Mouse (Mus musculus) MN1 (cell line): ENCODE data around the gene Rabgap1l.

Source experiments
- DNase-seq: peaks from one replicate; pipeline ENCODE4 v3.0.0-alpha.2; 2016; ENCODE audit warnings: low spot score

The Rabgap1l gene

DNA sequence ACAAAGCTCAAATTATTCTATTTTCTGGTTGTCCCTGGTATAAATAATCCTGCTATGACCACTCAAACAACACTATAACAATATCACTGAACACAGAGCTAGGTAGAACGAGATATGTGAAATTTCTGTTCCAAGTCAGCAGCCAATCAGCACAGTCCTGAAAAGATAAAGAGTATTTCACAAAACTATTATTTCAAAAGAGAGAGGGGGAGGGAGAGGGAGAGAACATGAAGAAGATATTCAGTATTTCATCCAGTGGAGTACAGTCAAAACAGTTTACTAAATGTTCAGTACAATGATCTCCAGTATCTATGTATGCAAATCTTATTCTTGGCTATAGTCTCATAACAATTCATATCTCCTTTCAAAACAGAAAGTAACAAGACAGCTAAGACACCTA is 5.1 kb downstream of the Rabgap1l start:
- DNase-seq = no peak

DNA sequence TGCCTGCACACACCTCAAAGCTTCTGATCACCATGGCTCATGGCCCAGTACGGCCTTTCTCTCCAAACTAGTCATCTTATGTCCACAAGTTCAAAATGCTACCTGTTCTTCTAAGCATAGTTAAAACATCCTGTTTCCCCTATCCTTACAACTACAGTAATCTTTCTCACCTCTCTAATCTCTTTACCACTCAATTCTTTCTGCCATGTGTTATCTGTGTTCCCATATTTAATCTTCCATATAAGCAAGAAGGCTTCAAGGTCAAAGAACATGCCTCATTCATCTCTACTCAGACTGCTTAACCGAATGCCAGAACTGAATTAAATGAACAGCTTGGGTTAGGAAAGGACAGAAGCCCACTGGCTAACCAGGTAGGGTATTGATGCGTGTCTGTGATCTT is 5.8 kb downstream of the Rabgap1l start:
- DNase-seq = no peak

DNA sequence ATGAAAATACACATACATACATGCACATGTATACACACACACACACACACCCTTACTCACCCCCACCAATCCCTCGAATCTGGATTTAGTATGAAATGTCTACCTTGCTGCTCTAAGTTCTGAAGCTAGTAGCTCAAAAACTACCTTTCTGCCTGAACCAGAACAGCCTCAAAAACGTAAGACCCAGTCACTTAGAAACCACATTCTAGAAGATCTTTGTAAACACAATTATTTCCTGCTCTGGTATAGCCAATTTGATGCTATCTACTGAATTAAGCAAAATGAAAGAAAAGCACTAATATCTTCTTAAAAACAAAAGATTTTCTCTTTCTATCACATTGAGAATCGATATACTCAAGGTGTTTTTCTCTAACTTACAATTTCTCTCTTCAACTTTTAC is 6.4 kb downstream of the Rabgap1l start:
- no peak for DNase-seq

DNA sequence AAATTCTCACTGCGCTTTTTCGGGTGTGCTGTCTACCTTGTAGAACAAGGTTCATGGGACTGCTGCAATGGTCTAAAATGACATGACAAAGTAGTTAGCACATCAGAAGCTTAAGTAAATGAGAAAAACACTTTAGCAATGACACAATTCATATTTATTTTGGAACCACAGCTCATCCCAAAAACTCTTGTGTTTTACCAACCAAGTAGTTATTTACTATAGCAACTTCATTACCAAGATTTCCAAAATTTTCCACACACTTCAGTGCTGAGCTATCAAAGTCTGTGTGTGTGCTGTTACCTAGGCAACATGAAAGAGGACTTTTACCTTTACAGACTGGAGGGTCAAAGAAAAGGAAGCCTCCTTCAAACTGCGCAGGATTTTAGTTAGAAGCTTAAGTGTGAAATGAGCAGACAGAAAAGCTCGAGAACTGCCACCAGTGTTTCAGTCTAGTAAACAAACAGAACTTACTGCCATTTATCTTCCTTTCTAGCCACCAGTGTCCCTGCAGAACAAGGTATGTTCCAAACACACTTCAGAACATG is 7.3 kb downstream of the Rabgap1l start:
- no peak for DNase-seq

DNA sequence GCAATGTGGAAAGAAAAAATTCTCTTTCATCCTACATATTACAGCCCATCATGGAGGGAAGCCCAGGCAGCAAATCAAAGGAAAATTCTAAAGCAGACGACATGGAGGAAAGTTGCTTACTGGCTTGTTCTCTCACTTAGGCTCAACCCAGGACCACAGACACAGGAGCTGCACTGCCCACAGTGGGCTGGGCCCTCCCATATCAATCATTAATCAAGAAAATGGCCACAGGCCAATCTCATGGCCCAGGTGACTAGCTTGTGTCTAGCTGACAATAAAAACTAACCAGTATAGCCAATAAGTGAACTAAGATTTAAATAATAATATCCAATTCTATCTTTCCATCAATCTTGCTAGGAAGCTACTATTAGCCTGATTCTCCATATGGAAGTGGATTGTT is 8.9 kb downstream of the Rabgap1l start:
- no peak for DNase-seq

DNA sequence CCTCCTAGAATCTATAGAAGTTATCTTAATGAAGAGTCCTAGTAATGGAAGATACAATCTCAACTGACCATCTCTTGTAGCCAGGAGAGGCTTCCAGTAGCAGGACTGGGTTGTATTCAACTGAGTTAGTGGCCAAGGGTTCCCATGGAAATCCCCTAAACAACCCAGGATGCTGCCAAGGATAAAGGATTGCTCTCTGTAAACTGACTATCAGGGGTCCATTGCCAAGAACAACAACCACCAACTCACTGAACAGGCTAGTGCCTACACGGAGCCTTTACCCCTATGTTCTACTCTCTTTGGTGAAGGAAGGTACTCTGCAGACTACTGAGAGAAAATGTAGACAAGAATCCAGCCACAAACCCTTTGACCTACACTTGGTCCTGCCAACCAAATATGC is 18.8 kb downstream of the Rabgap1l start:
- DNase-seq = no peak

DNA sequence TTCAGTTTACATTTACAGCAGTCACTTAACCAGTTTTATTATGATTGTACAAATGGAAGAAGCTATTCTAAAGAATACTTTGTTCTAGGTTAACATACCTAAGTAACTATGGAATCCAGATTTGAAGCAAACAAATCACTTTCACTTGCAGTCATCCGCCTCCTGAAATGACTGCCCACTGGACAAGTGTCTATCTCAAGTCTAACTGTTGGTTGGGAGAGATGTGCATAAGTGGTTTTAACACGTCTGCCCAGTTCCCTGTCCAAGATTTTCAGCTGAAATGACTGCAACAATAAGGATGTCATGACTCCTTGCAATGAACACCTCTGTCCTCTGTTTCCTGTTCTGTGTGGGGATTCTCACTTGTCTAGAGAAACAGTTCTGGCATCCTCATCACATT is 27.4 kb downstream of the Rabgap1l start:
- DNase-seq = no peak

DNA sequence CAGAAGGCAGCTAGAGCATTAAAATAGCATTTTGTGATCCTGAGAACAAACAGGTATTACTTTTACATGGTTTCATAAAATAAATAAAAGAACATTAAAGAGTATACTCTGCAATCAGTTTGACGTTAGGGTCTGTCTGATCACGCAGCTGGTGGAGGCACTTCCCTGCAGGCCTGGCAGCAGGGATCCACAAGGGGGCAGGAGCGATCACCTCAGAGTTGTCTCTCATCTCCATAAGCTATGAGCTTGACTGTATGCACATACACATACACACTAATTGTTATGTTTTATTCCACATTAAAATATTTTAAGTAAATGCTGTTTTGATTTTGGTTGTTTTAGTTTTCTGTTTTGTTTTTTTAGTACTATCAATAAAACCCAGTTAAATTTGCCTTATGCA is 34.8 kb downstream of the Rabgap1l start:
- DNase-seq = no peak

DNA sequence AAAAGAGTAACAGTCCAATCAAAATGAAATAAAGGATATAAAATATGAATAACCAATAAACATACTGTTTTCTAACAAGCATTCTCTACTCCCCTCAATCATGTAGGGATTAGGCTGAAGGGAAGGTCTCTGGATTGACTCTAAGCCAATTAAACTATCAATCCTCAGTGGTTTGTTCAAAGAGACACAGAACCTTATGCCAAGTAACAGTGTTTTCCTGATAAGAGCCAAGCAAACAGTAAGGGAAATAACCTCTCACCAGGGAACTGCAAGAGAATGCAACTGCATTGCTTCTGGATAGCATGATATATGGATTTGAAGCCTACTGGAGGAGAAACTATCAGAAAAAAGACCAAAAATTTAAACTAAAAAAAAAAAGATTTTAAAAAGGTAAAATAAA is 37.7 kb downstream of the Rabgap1l start:
- no peak for DNase-seq

DNA sequence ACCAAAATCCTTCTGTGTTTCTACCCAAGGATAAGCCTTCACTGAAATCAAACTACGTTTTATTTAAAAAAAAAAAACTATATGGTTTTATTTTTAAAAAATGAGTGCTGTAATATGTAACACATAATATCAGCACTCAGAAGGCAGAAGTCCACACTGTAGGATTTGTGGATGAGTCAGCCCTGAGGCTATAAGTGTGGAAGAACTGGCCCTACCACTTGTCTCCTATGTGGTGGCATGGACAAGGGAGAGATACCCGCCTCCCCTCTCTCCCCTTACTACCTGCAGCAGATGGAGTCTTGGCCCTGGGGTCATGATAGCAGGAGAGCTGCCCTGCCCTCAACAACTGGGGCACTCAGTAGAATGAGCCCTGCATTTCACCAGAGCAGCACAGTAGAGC is 42.4 kb downstream of the Rabgap1l start:
- DNase-seq = no peak

DNA sequence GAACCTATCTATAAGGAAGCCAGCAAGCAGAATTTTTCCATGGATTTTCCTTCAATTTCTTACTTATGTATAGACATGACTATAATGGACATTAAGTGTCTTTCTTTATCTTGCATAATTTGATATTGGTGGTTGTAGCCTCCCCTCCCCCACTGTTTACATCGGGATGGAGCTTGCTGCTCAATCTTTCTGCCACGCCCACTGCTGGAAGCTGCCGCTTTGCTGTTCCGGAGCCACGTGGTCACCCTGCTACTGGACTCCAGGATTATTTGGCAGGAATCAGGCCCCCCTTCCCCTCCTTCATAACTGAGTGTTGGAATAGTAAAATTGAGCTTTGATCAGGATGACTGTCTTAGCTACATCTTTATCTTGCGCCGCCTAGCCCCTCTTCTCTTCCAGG is 46.2 kb downstream of the Rabgap1l start:
- DNase-seq = peak; percentile 22

DNA sequence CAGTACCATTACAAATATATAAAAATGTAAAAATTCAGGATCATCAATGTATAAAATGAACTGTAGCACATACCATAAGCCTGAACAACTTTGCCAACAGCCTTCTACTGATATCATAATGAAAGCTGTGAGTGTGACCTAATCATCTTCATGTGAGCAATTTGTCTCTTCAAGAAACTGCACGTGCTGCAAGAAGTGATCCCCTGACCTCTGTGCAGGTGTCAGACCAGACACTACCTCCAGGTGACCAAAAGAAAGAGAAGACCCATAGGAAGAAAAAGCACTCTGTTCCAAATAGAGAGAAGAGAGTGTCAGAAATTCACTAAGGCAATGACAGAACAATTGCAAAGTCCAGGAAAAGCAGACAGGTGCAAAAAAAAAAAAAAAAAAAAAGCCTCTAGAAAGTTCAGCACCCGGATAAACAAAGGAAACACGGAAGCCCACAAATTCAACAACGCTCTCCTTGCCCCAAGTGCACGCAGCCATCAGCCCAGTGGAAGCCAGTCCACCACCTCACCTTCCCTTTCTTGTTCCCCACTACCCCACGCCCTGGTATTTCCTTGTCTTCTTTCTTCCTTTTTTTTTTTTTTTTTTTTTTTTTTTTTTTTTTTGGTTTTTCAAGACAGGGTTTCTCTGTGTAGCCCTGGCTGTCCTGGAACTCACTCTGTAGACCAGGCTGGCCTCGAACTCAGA is 47.6 kb downstream of the Rabgap1l start:
- DNase-seq = no peak

DNA sequence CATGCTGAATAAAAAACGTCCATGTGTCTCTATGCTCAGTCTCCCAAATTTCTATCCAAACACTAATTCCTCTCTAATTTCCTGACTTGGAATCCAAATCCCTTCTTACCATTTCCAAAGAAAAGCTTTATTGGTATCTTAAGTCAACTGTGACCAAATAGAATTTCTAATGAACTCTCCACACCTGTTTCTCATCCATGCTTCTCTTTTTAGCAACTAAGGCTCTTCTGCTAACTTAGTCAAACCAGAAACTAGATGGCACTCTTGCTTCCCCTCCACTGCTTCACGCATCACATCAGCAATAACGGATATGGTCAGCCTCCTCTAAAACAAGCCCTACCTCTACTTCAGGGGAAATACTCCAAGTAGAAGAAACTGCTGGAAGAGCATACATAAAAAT is 49.0 kb downstream of the Rabgap1l start:
- DNase-seq = no peak

DNA sequence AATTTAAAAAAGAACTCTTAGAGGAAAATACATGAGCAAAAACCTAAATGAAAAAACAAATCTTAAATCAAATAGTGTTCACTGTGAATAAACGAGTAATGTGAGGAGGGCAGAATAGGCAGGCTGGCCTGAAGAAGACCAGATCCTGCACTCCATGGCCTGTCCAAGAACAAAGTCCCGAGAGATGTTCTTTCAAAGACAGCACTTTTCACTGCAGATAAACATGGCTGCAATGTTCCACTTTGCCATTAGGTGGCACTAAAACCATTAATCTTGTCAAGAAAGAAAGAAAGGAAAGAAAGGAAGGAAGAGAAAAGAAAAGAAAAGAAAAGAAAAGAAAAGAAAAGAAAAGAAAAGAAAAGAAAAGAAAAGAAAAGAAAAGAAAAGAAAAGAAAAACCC is 49.8 kb downstream of the Rabgap1l start:
- DNase-seq = peak; percentile 89

DNA sequence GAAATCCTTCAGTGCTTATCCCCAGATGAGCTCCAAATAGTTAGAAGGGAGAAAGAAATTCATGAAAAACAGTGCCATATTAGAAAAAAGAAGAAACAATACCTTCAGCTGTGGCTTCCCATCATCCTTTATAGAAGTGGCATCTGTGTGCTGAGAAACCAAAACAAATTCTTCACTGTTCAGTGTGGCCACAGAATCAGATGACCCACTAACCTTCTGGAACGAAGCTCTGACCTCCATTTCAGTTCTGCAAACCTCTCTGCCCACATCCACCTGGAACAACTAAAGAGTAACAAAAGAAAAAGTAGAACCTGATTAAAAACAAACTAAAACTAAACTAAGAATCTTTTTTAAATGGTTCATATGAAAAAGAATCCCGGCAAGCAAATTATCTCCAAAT is 52.4 kb downstream of the Rabgap1l start:
- DNase-seq = no peak

DNA sequence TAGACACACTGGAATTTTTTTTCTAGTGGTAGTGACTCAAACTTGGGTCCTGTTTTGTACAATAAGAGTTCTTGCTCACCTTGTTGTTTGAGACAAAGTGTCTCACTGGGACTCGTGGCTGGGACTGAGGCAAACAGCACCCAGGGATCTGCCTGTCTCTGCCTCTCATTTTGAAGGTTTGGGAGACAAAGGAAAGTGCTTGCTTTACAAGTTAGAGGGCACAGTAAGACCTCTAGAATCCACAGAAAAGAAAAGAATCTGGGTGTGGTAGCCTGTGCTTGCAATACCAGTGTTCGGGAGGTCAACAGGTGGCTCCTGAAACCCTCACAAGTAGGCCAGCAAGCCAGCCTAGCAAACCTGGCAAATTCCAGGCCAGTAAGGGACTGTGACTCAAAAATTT is 58.3 kb downstream of the Rabgap1l start:
- DNase-seq = no peak

DNA sequence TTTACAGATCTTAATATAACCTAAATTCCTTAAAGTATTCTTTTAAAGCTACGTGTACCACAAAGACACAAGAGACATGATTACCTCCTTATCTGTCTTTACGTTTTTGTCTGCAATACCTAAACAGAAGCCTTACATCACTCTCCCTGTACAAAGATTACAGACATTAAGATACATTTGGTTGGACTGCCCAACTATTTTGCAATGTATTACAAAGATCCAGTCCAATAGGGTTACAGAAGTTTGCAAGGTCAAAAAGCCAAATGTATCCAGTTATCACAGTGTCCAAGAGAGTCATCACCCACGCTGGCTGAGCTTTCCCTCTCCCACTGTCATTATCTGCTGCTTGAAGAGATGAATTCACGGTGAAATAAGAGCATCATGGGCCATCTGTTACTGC is 63.1 kb downstream of the Rabgap1l start:
- DNase-seq = no peak

DNA sequence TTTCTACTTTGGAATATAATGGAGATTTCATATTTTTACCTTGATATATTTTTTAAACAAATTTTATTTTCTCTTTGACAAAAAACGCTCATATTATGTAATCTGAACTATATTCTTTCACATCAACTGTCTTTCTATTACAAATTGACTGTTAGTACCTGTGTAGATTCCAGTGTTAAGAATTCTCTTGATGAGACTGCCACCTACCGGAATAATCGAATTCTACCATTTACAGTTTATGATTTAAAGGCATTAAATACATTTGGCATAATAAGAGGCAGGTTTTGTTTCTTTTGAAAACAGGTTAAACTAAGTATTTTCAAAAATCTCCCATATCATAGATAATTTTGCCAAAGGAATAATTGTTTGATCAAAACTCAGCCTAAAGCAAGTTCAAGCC is 75.3 kb downstream of the Rabgap1l start:
- peak; percentile 74 for DNase-seq

DNA sequence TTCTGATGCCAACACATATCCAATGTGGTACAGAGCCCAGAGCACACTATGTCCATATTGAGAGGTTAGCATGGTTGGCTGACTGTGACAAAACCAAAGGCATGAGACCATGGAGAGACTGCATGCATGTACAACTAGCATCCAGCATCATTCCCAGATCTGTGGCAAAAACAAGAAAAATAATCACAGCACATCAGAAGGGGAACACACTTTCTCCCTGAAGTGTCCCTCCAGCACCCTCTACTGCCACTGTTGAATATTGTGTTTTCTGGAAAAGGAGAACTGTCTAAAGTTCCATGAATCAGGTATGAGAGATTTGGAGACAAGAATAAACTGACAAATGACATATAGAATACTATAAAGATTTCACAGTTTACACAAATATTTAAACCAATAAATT is 78.3 kb downstream of the Rabgap1l start:
- peak; percentile 64 for DNase-seq

DNA sequence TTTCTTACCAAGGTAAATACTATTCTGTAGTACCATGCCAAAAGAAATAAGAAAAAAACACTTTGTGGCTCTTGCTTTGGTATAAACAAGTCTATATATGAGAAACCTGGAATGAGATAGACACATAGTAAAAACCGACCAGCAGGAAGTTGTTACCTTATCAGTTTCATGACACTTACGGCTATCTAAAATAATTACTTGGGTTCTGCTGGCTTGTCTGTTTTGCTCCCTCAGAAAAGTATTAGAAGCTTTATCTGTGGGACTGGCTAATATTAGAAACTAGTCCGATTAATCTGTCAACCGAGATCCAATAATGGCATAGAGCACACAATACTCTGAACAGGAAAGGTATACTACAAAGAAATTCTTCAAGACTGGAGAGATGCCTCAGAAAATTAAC is 79.1 kb downstream of the Rabgap1l start:
- DNase-seq = no peak

DNA sequence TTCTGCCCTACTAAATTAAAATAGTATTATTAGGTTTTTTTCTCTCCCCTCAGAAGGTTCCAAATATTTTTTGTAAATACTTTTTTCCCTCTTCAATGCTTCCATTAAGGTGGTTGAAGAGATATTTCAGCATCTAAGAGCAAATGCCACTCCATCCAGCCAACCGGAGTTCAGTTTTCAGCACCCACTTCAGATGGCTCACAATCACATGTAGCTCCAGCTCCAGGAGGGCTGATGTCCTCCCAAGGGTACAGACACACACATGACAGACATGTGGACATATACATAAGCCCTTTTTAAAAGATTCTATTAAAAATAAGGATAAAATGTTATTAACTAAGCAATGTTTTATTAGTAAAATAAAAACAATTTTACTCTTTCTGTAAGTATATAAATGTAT is 79.6 kb downstream of the Rabgap1l start:
- DNase-seq = no peak

DNA sequence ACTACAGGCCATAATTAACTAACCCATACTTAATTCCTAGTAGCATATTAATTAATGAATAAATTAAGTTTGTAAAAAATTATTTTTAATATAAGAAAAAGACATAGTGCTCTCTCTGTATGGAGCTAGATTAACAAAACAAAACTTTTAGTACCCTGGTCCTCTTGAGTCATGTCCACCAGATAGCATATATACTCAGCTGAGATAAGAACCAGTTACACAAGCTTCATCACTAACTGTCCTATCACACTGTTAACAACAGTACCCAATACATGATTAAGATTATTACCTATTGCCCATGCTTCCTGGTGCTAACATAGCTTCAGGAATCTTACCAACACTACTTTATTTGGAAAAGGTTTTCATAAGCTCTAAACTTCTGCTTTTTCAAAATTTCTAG is 82.5 kb downstream of the Rabgap1l start:
- no peak for DNase-seq

DNA sequence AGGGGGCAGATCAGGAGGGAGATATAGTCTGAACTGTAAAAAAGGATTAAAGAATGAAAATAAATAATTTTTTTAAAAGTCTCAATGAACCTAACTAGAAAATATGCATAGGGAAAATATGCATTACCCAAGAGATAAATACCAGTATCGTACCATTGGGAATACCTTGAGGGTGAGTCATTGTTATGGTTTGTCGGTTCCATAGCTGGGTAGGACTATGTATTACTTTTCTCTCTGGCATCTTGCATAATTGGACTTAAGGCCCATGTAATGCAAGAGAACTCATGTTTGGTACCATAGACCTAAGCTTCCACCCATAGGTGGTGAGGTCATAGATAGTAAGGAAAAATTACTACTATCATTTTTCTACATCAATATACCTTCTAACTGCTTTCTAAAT is 88.4 kb downstream of the Rabgap1l start:
- no peak for DNase-seq

DNA sequence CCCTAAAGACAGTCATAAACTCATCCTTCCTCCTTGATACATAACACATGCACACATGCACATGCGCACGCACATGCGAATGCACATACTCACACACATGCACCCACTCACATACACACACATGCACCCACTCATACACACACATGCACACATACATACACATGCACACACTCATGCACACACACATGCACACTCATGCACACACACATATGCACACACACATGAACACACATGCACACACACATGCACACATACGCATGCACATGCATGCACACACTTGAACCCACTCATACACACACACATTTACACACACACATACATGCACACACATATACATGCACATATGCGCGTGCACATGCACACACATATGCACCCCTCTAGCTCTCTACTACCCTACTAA is 89.2 kb downstream of the Rabgap1l start:
- no peak for DNase-seq

DNA sequence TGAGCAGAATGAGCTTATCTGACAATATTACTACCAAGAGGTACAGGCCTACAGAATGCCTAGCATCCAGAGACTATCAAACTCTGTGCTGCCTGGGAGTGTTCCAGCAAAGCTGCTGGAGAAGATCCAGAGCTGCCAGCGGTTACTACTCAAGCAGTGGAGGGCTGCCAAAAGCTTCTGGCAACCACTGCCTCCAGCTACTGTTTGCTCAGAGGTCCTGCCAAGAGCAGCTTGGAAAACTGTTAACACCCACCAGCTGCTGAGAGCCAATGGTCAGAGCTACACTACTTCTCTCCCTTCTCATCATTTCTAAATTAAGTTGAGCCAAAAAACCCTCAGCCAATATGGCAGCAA is 99.9 kb downstream of the Rabgap1l start:
- peak; percentile 95 for DNase-seq
